Mouse (Mus musculus) heart, adult 2 months (tissue): ENCODE data around the gene Gm21721. TPM values are rescaled to one million over a fixed set of nuclear protein-coding genes. Genes with fewer than 3 reads are reported as not detected.
"Not testable (repeated sequence)": the region's sequence is repeated elsewhere in the genome, so short reads cannot be mapped to it uniquely, and the experiment has no call there.

Experiments used
- DNase-seq, 2 experiments: peaks; one replicate each; pipeline ENCODE4 v3.0.0; 2021
- H3K27ac ChIP-seq: fragments of 200-600 bp; 2 replicates; pipeline ENCODE4 v1.8.1; 2022
- H3K27me3 ChIP-seq: fragments of 200-500 bp; 2 replicates; pipeline ENCODE4 v1.6.1; 2012; ENCODE audit warnings: mild to moderate bottlenecking, low read length, inconsistent platforms, mixed read lengths; ENCODE audit not compliant: control insufficient read depth, insufficient read depth
- H3K36me3 ChIP-seq: fragments of 200-500 bp; 2 replicates; pipeline ENCODE4 v1.6.1; 2012; ENCODE audit warnings: low read length, inconsistent platforms; ENCODE audit not compliant: control insufficient read depth, insufficient read depth
- H3K4me1 ChIP-seq: fragments of 200-500 bp; 2 replicates; pipeline ENCODE4 v1.6.1; 2011; ENCODE audit warnings: low read length; ENCODE audit not compliant: control insufficient read depth, insufficient read depth
- H3K4me3 ChIP-seq: fragments of 200-600 bp; 2 replicates; pipeline ENCODE4 v1.8.1; 2022
- H3K79me2 ChIP-seq: fragments of 200-500 bp; replicated peaks from 2 replicates; pipeline ENCODE4 v1.6.1; 2012; ENCODE audit warnings: mild to moderate bottlenecking, inconsistent platforms, low read length, moderate library complexity, mixed read lengths; ENCODE audit not compliant: control insufficient read depth, insufficient read depth
- H3K9ac ChIP-seq: fragments of 200-500 bp; 2 replicates; pipeline ENCODE4 v1.6.1; 2012; ENCODE audit warnings: low read depth, mild to moderate bottlenecking, control low read depth, inconsistent platforms, low read length, mixed read lengths
- WGBS: fragments of 180-500 bp; shearing (Covaris S2); methylation state at CpG from one replicate; pipeline ENCODE4 v1.1.7; 2018; 5-methylcytosine and 5-hydroxymethylcytosine counted together
- intact Hi-C: fragments of 180-260 bp; cut with DNase I; formaldehyde crosslinking; loops from one replicate; pipeline ENCODE4 v1.15.1; 2025
- long read RNA-seq: library from polyadenylated mRNA; stranded (forward); transcript quantifications from one replicate; pipeline ENCODE4 v2.0.0, GENCODE M21; 2021
- polyA plus RNA-seq: library from polyadenylated mRNA; depleted of rRNA; stranded (reverse); fragments of >200 nt; gene quantifications from 2 replicates; pipeline ENCODE4 v1.2.3, GENCODE M21; 2012; rRNA removed
- total RNA-seq, 2 experiments: library from RNA; stranded (reverse); gene quantifications; 2 replicates each; pipeline ENCODE4 v1.2.3; 2021

Gm21721 gene
- total RNA-seq, result not detected
- polyA plus RNA-seq, result not detected in 2 replicates
- long read RNA-seq, result 0 reads

- H3K9ac ChIP-seq, H3K27ac ChIP-seq, H3K4me3 ChIP-seq, H3K27me3 ChIP-seq, DNase-seq, H3K36me3 ChIP-seq, H3K79me2 ChIP-seq, H3K4me1 ChIP-seq, intact Hi-C loops: not testable (repeated sequence)
- WGBS, result no CpG with 5 or more reads among the region's 2 CpGs
These were observed at the start of gene Gm21721 for GRCm38 (mm10) chrY:9202090-9202489. Gene Gm21721, minus strand, starts transcription at chrY:9202190.

Other genes with a start within 250 kb of the Gm21721 start
- not detected for gene Gm21292, start 68.3 kb downstream of the Gm21721 start, total RNA-seq
- not detected in 2 replicates for gene Gm21292, start 68.3 kb downstream of the Gm21721 start, polyA plus RNA-seq
- gene Gm21812, start 145.0 kb upstream of the Gm21721 start, total RNA-seq, result not detected
- gene Gm21812, start 145.0 kb upstream of the Gm21721 start, polyA plus RNA-seq, result not detected in 2 replicates
- gene Gm21874, start 214.0 kb upstream of the Gm21721 start, total RNA-seq, result not detected
- not detected in 2 replicates for gene Gm21874, start 214.0 kb upstream of the Gm21721 start, polyA plus RNA-seq